Mouse (Mus musculus): ENCODE measurements around the gene Hoxd3. TPM values are rescaled to one million over a fixed set of nuclear protein-coding genes. Genes with fewer than 3 reads are reported as not detected.

Gene Hoxd3
- total RNA-seq, 2 experiments from 2014 or later: not detected

- peak; percentile 66 to 70 for DNase-seq (ENCODE audit: low spot score in 2 of 2)
- intact Hi-C loops (cut with DNase I): loop anchor here (1.0 to 5.0 kb wide), 4 partner anchors 249 to 597 kb away; no protein-coding TSS in a partner anchor
Observed at GRCm38 (mm10) chr2:74715504-74716241, 3.9 kb downstream of the Hoxd3 start.

DNA sequence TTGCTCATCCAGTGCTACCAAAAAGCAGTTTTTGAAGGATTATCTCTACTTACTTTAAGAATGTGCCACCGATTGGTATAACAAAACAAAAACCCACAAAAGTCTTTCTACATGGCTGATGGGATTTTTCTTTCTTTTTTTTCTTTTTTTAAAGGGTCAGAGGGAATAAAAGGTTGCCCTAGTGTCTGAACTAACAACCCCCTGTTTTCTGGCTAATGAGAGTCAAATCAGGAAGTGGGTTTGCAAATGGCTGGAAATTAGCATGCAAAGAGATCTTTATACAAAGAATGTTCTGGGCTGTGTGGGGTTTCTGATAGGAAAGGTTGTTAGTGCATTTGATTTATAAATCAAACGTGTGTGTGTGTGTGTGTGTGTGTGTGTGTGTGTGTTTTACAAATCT is 8.7 kb downstream of the Hoxd3 start:
- DNase-seq (ENCODE audit: low spot score in 2 of 2): no peak
- intact Hi-C loops (cut with DNase I): no loop called here

DNA sequence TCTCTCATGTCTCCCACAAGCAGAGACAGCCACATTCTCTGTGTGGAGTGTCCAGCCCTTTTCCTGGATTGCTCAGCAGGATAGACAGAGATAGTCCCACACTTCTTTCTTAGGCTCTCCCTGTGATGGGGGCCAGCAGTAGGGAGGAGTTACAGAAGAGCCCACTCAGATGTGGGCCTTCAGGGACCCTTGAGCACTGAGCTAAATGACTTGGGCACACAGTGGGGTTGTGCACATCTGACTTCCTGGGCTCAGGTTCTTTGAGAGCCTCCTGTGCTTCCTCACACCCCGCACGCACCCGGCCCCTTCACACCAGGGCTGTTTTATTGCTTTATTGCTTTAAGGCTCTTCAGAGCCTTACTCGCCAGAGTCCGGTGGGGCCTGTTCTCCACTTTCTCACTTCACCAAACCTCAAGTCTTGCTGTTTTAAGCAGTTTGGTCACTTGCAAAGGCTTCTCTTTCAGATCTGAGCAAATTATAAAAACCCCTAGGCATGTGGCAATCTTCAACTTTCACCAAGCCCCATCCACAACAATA is 9.3 kb downstream of the Hoxd3 start:
- DNase-seq (ENCODE audit: low spot score in 2 of 2): no peak
- intact Hi-C loops (cut with DNase I): no loop called here

GRCm38 (mm10) chr2:74721882-74722281 is 10.2 kb downstream of the Hoxd3 start:
- intact Hi-C loops (cut with DNase I): no loop called here
- DNase-seq (ENCODE audit: low spot score in 2 of 2): no peak

DNA sequence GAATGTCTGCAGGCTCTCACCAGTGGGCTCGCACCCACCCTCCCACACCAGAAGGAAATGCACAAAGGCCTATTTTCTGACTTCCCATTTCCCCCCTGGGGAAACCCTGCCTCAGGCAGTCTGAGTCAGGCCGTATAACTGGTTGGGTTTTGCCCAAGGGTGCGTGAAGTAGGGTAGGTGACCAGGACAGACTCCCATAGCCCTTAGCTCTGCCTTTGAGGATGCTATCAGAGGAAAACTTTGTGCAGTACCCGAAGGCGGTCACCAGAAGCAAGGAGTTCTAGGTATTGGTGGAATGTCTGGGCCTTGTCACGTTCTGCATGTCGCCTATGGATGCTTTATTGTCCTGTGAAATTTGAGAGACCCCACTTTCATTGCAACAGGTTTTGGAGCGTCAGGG is 11.2 kb downstream of the Hoxd3 start:
- DNase-seq (ENCODE audit: low spot score in 2 of 2): no peak
- intact Hi-C loops (cut with DNase I): no loop called here

DNA sequence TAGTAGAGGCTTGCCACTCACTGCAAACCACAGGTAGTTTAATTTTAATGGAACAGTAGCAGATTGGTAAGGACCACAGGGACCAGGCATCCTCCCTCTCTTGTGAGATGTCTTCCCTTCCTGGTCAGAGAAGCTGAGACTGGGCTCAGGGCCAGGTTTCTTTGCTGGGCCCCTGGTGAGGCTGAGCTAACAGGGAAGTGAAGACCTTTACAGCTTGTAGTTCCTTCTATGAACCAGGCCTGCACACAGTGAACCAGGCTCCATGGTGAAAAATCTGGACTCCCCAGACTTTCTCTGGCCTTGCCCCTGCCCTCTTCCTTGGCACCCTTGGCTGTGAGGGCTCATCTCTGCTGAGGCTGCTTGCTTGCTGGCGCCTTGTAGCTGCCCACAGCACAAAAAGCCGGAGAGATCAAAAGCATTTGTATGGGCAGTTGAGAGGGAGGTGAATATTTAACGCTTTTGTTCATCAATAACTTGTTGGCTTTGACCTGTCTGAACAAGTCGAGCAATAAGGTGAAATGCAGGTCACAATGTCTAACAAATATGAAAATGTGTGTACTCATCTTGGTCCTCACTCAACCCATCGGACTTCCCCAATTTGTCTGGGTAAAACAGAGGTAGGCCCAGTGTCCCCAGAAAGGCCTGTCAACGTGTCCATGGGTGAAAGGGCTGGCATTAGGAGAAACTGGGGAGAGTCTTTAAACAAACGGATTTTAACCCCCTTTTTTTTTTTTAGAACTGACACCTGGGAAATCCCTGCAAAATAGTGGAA is 12.7 kb downstream of the Hoxd3 start:
- DNase-seq (ENCODE audit: low spot score in 2 of 2): no peak
- intact Hi-C loops (cut with DNase I): no loop called here

- intact Hi-C loops (cut with DNase I): no loop called here
Observed at GRCm38 (mm10) chr2:74725171-74725570, 13.4 kb downstream of the Hoxd3 start.

DNA sequence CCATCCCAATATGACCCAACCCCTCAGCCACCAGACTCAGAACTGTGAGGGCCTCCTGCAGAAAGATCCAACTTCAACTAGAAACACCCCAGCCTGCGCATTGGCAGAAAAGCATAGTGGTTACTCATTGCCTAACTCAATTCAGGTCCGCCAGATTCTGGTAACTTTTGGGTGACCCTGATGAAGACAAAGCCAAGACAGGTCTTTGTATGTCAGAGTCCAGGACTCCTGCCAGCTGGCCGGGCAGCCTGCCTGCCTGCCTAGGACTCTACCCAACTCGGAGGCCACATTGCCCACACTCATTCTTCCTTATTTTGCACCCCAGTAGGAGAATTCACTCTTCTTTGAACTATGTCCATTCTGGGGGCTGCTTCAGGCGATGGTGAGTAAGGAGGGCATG is 14.8 kb downstream of the Hoxd3 start, which contains the start of gene Gm28230:
Gene Gm28230 (plus strand): TSS at position 178 of the 400 bp plus-strand sequence.
- intact Hi-C loops (cut with DNase I): no loop called here
- no peak for DNase-seq (ENCODE audit: low spot score in 2 of 2)

More at GRCm38 (mm10) chr2:74725171-74725570, 13.4 kb downstream of the Hoxd3 start:
- no peak for DNase-seq (ENCODE audit: low spot score in 2 of 2)

DNA sequence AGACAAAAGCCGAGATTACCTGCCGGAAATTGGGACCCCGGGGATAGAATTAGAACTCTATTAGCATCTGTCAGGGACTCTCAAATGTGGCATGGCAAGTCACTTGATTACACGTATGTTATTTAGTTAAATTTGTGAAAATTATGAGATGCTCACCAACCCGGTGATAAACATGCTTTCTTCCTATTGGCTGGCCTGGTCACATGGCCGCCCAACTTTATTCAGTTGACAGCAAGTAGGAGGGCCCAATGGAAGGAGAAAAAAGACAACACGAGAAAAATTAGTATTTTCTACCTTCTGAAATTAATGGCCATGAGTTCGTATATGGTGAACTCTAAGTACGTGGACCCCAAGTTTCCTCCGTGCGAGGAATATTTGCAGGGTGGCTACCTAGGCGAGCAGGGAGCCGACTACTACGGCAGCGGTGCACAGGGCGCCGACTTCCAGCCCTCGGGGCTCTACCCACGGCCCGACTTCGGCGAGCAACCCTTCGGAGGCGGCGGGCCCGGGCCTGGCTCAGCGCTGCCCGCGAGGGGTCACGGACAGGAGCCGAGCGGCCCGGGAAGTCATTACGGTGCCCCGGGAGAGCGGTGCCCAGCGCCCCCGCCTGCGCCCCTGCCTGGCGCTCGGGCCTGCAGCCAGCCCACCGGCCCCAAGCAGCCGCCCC is 15.4 kb downstream of the Hoxd3 start:
- intact Hi-C loops (cut with DNase I): no loop called here
- DNase-seq (ENCODE audit: low spot score in 2 of 2): no peak

GRCm38 (mm10) chr2:74727640-74728302 is 16.0 kb downstream of the Hoxd3 start:
- intact Hi-C loops (cut with DNase I): no loop called here
- DNase-seq (ENCODE audit: low spot score in 2 of 2): no peak

DNA sequence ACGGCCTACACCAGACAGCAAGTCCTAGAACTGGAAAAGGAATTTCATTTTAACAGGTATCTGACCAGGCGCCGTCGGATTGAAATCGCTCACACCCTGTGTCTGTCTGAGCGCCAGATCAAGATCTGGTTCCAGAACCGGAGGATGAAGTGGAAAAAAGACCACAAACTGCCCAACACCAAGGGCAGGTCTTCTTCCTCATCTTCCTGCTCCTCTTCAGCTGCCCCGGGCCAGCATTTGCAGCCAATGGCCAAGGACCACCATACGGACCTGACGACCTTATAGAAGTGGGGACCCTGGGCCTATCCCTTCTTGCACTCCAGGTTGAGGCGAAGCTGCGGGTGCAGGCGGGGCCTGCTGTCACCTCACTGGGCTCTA is 16.6 kb downstream of the Hoxd3 start:
- intact Hi-C loops (cut with DNase I): no loop called here
- DNase-seq (ENCODE audit: low spot score in 2 of 2): no peak

GRCm38 (mm10) chr2:74730331-74730730 is 18.6 kb downstream of the Hoxd3 start:
- no peak for DNase-seq (ENCODE audit: low spot score in 2 of 2)
- intact Hi-C loops (cut with DNase I): loop anchor here (10.0 kb wide), 1 partner anchor 1456 kb away; the partner anchor contains the start of gene Sp9

DNA sequence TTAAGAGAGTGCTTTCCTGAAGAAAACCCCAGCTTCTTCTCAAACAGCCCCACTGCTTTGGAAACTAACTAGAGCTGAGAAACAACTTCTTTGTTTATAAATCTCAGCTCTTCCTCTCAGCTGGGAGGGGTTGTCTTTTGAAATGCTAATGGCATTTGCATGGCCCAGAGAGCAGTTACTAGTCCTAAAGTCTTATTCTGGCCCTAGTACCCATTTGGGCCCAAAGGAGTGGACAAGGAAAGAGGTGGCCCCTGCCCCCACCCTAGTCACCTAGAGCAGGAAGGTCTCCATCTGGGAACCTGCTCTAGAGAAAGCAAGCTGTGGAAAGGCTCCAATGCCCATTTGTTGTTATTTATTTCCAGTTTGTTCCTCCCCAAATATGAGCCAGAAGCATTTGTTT is 19.3 kb downstream of the Hoxd3 start:
- DNase-seq (ENCODE audit: low spot score in 2 of 2): no peak
- intact Hi-C loops (cut with DNase I): loop anchor here (10.0 kb wide), 1 partner anchor 1456 kb away; the partner anchor contains the start of gene Sp9

DNA sequence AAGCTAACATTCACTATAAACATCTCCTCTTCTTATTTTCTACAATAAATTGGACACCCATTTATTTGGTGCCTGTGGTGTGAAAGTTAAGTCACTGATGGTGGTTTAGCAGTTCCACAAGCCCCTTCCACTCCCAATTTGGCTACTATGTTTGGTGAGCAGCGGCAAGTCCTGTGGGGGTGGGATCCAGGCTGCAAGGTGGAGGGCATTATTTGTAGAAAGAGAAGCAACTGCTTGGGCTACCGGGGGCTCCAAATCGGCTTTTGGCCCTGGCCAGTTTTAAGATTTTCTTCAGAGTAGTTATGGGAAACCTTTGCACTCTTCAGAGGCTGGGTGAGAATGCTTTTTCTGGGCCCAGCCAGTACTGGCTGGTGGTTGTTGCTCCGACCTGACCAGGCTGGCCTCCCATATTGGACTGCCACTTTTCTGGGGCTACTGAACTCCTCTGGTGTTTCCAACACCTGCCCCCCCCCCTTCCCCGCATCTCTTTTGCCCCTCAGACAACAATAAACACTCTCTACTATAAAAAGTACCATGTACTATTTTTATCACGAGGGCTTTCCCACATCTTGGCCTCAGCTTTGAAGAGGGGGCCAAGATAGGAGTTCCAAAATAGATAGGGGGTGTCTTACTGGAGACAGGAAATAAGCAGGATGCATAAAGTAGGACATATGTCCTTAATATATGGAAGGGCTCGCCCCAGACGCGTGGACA is 20.2 kb downstream of the Hoxd3 start:
- intact Hi-C loops (cut with DNase I): loop anchor here (10.0 kb wide), 1 partner anchor 1457 kb away; the partner anchor contains the start of gene Sp9
- no peak for DNase-seq (ENCODE audit: low spot score in 2 of 2)

DNA sequence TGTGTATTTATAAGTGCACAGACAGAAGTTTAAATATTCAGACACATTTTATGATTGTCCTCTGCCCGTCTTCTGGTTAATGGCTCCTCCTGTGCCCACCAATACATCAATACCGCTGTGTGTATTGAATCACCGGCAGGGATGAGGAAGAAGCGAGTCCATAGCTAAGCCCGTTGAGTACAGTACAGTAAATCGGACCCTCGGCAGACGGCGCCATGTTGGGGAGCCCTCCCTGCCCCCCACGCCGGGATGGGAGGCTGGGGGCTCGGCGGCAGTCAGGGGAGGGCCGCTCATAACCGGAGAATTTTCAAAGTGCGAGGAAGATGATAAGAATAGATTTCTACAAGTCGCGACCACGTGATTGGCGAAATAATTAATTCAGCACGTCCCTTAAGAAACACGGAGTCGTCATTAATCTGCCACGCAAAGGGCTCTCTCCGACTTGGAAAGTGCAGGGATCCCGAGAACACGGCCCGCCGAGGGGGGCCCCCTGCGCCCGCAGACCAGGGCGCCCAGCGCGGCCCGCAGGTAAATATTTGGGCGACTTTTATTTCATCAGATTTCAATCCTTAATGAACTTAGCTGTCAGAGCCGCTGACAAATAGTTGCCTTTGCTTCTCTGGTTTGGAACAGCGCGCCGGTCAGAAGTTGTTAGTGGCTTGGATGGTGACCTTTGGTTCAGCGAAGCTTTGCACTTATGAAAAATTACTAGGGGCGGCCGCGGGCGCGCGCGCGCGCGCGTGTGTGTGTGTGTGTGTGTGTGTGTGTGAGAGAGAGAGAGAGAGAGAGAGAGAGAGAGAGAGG is 21.0 kb downstream of the Hoxd3 start:
- no peak for DNase-seq (ENCODE audit: low spot score in 2 of 2)
- intact Hi-C loops (cut with DNase I): loop anchor here (10.0 kb wide), 1 partner anchor 1458 kb away; the partner anchor contains the start of gene Sp9

- DNase-seq (ENCODE audit: low spot score in 2 of 2): no peak
- intact Hi-C loops (cut with DNase I): loop anchor here (10.0 kb wide), 1 partner anchor 1458 kb away; the partner anchor contains the start of gene Sp9
Observed at GRCm38 (mm10) chr2:74733317-74733661, 21.6 kb downstream of the Hoxd3 start.

DNA sequence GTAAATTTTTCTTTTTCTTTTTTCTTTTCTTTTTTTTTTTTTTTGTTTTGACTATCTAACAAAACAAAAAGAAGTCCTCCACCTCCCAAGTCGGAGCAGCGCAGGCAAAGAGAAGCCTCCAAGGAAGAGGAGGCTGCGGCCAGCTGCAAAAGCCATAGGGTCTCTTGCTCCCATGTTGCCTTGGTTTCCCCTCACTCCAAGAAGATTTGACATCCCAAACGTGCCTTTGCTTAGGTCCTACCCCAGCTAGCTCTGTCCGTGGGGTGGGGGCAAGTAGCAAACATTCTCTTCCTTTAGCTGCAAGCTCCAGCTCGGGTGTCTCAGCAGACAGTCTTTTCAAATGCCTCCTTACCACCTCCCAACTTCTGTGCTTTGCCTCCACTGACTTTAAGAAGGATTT is 22.0 kb downstream of the Hoxd3 start:
- no peak for DNase-seq (ENCODE audit: low spot score in 2 of 2)
- intact Hi-C loops (cut with DNase I): loop anchor here (10.0 kb wide), 1 partner anchor 1459 kb away; the partner anchor contains the start of gene Sp9

DNA sequence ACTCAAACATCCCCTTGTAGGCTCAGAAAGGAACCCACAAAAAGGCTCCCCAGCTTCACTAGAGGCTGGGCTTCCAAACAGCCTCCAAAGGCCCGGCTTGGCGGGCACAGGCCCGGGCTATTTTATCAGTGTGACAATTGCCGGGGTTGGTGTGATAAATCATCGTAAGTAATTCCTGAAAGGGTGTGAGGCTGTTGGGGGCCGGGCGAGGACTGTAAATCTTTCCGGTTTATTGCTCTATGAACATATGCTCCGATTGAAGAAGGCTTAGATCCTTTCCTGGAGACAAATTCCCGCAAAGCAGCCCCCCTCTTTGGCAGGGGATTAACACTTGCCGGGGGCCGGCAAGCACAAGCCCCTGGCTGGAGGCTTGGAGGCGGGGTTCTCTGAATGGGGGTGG is 22.7 kb downstream of the Hoxd3 start:
- intact Hi-C loops (cut with DNase I): loop anchor here (10.0 kb wide), 1 partner anchor 1460 kb away; the partner anchor contains the start of gene Sp9
- no peak for DNase-seq (ENCODE audit: low spot score in 2 of 2)

All from left cerebral cortex, postnatal 25 days (tissue).